Mouse (Mus musculus): ENCODE results near the gene Eif4a2.

DNA sequence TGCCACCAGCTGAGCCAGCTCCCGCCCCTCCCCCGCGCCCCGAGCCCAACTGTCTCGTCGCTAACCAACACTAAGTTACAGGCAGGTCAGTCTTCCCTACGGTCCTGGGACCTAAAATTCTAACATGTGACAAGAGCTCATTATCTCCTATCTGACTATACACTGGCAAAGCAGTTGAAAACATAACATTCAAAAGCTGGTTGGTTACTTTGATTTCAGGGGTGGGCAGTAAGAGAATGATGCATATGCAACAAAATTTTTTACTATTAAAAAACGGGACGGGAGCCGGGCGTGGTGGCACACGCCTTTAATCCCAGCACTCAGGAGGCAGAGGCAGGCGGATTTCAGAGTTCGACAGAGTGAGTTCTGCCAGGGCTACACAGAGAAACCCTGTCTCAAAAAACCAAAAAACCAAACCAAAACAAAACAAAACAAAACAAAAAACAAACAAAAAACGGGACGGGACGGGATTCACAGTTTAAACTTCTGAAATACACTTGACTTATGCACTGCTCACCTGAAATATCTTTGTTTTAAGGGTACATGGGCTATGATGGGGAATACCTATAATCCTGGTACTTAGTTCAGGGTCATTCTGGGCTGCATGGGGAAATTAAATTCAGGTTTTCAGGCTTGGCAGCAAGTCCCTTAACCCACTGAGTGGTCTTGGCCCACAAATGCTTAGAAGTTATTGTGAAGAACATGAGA, 4.1 kb upstream of the Eif4a2 start:
- TF ChIP-seq CTCF (IDR thresholded peaks at IDR 0.05) (no peak), POLR2A (IDR thresholded peaks at IDR 0.05; ENCODE audit: insufficient read depth, low read depth, low read length) (no peak)
